Mouse (Mus musculus): ENCODE measurements around the gene Gm21969.

Gene Gm21969

GRCm38 (mm10) chr4:139602357-139603244 lies at the start of gene Gm21969:
Gene Gm21969 (plus strand): TSS chr4:139603186.
- no peak for DNase-seq (ENCODE audit: low spot score)

GRCm38 (mm10) chr4:139555235-139555634 lies 47.8 kb upstream of the Gm21969 start:
- DNase-seq (ENCODE audit: low spot score) = no peak

DNA sequence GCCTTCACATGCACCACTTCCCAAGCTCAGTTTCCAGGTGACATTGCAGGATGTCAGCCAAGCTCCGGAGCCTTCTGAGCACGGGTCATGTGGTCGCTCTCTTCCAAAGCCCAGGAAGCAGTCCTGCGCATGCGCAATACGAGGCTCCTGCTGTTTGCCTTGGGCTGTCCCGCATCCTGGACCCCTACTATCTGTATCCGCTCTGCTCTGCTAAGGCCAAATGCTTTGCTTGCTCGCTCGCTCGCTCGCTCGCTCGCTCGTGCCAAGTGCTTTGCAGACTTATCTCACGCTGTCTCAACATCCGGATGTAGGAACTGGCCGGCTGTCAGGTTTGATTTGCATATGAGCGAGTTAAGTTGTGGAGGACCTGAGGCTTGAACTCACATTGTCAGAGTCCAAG lies 47.0 kb upstream of the Gm21969 start:
- no peak for DNase-seq (ENCODE audit: low spot score)

DNA sequence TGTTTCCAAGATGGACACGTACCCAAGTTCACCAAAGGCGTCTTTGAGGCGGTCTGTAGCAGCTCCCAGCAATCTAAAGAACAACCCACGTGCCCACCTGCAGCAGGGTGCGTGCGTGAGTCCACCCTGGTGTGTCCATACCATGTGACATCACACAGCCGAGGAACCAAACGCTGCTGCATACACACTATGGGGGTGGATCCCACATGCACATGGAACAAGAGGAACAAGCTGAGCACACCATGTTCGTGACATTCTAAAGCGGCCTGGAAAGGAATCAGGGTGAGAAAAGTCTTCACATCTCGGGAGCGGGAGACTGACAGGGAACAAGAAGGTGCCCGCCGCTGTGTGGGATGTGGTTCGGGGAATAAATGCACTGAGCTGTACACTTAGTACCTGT lies 34.6 kb upstream of the Gm21969 start:
- DNase-seq (ENCODE audit: low spot score) = no peak

GRCm38 (mm10) chr4:139570756-139571155 lies 32.2 kb upstream of the Gm21969 start:
- DNase-seq (ENCODE audit: low spot score) = no peak

DNA sequence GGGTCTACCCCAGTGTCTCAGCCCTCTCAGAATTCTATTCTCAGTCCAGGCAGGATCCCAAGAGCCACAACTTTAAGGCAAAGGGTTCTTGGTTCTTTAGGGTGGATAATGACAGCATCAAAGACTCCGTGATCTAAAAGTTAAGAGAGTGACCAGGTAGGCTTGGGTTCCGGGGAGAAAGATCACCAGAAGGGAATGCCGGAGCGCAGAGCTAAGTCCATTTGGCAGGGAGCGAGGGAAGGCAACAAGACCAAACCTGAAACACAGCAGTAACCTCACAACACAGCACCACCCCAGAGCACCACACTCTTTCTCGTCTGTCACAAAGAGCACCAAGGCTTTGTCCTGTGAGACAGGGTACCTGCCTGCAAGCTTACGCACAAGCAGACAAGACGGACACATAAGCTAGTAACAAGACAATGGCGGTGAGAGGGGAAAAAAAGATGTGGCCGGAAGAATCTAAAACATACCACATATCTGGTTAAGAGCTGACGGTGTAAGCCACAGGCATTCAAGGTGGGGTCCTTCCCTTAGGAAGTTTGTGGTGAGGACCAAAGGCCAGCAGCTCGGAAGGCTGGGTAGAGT lies 30.0 kb upstream of the Gm21969 start:
- DNase-seq (ENCODE audit: low spot score) = no peak

- peak; percentile 97 for DNase-seq (ENCODE audit: low spot score)
These were observed 28.7 kb upstream of the Gm21969 start for GRCm38 (mm10) chr4:139574156-139574798.

DNA sequence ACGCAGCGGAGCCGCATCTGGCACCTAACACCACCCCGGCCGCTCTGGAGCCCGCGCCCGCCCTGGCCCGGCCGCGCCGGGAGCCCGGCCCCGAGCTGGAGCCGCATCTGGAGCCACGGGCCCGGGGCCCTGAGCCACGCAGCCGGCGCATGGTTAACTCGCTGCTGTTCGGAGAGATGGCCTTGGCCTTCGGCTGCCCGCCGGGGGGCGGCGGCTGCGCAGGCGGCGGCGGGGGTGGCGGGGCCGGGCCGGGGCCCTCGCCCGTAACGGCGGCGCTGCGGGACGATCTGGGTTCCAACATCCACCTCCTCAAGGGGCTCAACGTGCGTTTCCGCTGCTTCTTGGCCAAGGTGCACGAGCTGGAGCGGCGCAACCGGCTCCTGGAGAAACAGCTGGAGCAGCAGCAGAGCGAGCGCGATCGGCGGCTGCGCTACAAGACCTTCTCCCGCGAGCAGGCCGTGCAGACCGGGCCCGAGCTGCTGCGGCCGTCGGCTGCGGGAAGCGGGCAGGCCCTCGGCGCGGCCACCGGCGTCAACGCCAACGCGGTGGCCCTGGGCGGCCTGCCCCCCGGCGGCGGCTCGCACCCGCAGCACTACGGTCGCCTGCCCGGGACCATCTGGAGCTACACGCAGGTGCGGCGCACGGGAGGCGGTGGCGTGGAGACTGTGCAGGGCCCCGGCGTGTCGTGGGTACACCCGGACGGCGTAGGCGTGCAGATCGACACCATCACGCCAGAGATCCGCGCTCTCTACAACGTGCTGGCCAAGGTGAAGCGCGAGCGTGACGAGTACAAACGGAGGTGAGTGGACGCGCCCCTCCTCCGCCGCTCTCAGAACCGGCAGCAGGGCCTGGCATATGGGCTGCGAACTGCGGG lies 27.9 kb upstream of the Gm21969 start:
- peak; percentile 41 for DNase-seq (ENCODE audit: low spot score)

DNA sequence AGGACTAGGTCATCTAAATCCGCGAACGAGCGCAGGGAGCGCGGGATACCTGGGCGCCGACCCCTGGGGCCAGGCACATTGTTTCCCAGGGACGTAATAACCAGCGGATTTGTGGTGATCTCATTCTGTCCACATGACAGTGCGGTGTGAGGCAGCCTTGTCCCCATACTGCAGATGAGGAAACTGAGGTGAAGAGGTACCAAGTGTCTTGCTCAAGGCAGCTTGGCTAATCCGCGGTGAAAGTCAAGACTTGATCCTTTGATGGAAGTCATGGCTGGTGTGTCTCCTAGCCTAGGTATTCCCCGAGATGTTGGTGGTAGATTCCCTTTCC lies 27.3 kb upstream of the Gm21969 start:
- no peak for DNase-seq (ENCODE audit: low spot score)

DNA sequence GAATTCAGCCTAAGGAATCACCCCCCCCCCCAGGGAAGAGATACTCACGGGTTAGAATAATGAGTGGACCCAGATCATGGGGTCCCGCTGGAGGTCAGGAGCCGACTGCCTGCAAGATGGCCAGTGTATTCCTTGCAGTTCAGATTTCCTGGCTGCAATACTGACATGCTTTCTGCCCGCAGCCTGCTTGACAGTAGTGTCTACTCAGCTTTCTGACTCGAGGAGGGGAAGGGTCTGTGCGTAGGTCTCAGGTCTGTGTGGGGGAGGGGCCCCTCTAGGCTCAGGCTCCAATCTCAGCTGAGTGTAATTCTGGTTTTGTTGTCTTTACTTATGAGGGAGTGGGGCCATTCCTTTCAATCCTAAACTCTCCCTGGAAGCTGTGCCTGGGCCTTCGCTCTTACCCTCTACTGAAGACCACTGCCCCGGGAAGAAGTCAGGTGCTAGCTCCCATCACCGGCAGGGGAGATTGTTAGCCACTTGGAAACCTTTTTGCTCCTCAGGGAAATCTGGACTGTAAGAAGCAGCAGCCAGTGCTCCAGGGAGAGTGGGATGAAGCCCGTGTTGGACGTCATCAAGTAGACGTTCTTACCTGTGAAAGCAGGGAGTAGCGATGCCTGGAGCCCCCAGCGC lies 26.6 kb upstream of the Gm21969 start:
- DNase-seq (ENCODE audit: low spot score) = no peak

DNA sequence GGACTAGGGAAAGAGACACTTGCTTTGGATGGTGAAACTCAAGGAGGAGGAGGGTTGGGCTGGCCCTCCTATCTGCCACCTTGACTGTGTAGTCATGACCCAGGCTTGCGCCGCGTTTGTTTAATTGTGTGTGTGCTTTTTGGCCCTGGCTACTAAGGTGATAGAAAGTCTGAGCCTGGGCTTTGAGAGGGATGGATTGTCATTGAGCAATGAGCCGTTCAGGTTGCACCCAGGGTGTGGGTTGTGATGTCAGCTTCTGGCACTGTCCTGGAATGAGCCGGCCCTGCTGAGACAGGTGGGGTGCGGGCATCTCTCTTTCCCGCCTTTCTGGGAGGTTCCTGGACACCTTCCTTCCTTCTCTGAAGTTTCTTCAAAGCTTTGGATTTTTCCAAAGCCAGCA lies 26.0 kb upstream of the Gm21969 start:
- no peak for DNase-seq (ENCODE audit: low spot score)

- DNase-seq (ENCODE audit: low spot score) = no peak
These were observed 24.6 kb upstream of the Gm21969 start for GRCm38 (mm10) chr4:139578389-139578788.

DNA sequence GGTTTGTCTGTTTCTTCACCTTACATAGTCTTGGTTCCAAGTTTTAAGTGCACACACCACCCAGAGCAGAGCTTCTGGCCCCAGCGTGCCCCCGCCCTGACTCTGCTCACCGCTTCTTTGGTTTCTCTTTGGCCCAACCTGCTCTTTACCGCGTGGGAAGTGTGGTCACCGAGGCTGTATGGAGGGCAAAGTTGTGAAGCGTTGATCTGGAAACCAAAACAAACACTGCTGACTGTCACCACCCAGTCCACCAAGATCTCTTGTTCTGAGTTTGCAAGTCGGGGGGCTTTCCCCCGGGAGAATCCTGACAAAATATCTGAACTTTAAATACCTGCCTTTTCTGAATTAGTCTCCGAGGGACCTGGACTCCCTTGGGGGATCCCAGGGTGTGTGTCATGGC lies 24.0 kb upstream of the Gm21969 start:
- no peak for DNase-seq (ENCODE audit: low spot score)

GRCm38 (mm10) chr4:139579466-139579865 lies 23.5 kb upstream of the Gm21969 start:
- DNase-seq (ENCODE audit: low spot score) = no peak

- no peak for DNase-seq (ENCODE audit: low spot score)
These were observed 22.2 kb upstream of the Gm21969 start for GRCm38 (mm10) chr4:139580663-139581336.

DNA sequence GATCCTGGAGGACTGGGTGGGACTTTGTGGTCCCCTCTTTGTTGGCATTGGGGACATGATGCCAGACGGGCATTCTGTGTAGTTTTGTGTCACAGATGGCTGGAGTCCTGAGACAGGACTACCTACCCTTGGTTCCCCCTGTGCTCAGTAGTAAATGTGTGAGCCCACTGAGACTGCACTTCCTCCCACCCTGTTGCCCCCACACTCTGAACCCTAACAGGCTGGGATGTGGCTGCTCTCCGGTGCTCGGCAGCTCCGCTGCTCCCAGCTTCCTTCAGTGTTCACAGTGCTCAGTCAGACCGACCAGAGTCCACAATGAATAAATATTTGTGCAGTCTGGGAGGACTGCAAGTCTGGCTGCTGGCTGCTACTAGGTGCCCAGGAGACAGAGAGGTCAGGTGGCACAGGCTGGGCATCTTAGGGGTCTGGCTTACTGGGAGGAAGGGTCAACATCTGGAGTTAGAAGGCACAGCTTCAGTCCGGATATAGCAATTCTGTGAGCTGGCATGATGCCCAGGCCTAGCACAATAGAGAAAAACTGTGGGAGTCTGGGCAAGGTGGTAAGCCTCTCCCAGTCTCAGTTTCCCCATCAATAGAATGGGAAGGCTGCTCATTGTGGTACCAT lies 21.4 kb upstream of the Gm21969 start:
- no peak for DNase-seq (ENCODE audit: low spot score)

DNA sequence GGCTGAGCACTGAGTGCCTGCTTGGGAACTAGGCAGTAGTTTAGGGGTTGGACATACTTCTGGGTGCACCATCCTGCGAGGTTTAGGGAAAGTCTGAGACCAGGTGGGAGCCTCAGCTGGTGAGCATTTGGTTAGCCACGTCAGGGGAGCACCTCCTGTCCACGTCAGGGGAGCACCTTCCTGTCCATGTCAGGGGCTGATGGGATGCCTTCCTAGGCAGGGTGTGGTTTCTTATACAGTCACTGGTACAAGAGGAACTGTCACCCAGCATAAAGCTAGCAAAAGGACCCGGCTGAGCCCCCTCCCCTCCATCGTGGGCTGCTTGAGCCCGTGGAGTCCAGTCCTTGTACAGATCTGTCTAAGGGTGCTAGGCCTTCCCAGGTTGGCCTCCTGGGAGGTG lies 20.6 kb upstream of the Gm21969 start:
- DNase-seq (ENCODE audit: low spot score) = no peak

- no peak for DNase-seq (ENCODE audit: low spot score)
These were observed 20.1 kb upstream of the Gm21969 start for GRCm38 (mm10) chr4:139582903-139583302.

DNA sequence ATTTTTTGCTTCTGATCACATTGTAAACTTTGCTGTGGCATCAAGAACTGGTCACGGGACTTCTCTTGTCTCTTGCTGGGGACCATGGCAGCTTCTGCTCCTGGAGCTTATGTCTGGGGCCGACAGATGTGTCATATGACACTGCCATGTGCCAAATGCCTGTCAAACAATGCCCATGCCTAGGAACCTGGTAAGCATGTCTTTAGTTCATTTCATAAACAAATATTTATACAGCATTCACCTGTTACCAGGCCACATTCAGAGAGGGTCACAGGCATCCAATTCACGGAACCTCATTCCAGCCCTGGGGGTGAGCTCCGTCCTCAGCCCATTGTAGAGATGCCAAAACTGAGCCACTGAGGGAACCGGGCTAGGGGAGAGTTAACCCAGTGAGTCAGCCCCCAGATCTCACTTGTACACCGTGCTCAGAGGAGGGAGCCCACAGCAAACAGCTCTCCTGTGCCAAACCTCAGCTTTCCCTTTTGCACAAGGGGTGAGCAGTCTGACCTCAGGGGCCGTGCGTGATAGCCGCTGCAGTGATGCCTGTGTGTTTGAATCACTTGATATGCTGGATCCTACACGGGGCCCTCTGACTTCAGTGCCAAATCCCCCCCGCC lies 19.2 kb upstream of the Gm21969 start:
- DNase-seq (ENCODE audit: low spot score) = no peak

GRCm38 (mm10) chr4:139584704-139585103 lies 18.3 kb upstream of the Gm21969 start:
- no peak for DNase-seq (ENCODE audit: low spot score)
